Mouse (Mus musculus): ENCODE data around the gene BC025920.

- TF ChIP-seq CTCF (IDR thresholded peaks at IDR 0.05; ENCODE audit: low read depth) (peak; percentile 89), EP300 (IDR thresholded peaks at IDR 0.05; ENCODE audit: low read depth) (no peak)
Observed at GRCm38 (mm10) chr10:81604968-81605665, 953 bp upstream of the BC025920 start.

Measured in heart, postnatal 0 days (tissue).